In genomic region chr11:120889216-120889615, GRCm38 (mm10) we compare ENCODE assay signal across 25 mouse cellular contexts. TPM values are rescaled to one million over a fixed set of nuclear protein-coding genes. Genes with fewer than 3 reads are reported as not detected.
DNase-seq lines count a peak whose midpoint lies in the region; ATAC-seq and TF ChIP-seq lines count a peak whose summit lies in the region.
"Had no signal": no experiment of that assay in that cellular context is flagged by ENCODE, and none has a peak within 500 bp of the region (broad histone marks: within the 10 kb centered on the region; RNA-seq: fewer than 3 reads in every experiment).

No protein-coding gene starts in this region.

- H3K4me1 ChIP-seq in embryonic facial prominence, embryonic 15.5 days, result no peaks in the 10 kb centered on the region
- H3K4me1 ChIP-seq in embryonic facial prominence, embryonic 10.5 days, result no peaks in the 10 kb centered on the region
- H3K4me1 ChIP-seq in lung, embryonic 15.5 days, result peaks cover 16% of the 10 kb centered on the region; the same call in 1 of the 2 replicates
- no peaks in the 10 kb centered on the region for H3K4me1 ChIP-seq in forebrain, embryonic 12.5 days
- H3K4me1 ChIP-seq: forebrain, embryonic 10.5 days; heart, embryonic 13.5 days; kidney, embryonic 15.5 days; limb, embryonic 10.5 days; liver, embryonic 15.5 days; midbrain, embryonic 13.5 days; neural tube, embryonic 12.5 days had no signal

- peaks cover 57% of the 10 kb centered on the region for H3K36me3 ChIP-seq in embryonic facial prominence, embryonic 15.5 days
- peaks cover 86% of the 10 kb centered on the region for H3K36me3 ChIP-seq in embryonic facial prominence, embryonic 10.5 days (replicated peaks)
- H3K36me3 ChIP-seq in lung, embryonic 15.5 days, result peaks cover 21% of the 10 kb centered on the region
- peaks cover 64% of the 10 kb centered on the region for H3K36me3 ChIP-seq in forebrain, embryonic 12.5 days (replicated peaks)

- 73% methylated on average over 3 of the region's 3 CpGs for WGBS in embryonic facial prominence, embryonic 15.5 days
- 87% methylated on average over 3 of the region's 3 CpGs for WGBS in embryonic facial prominence, embryonic 10.5 days
- 45% methylated on average over 3 of the region's 3 CpGs for WGBS in lung, embryonic 15.5 days
- 87% methylated on average over 3 of the region's 3 CpGs for WGBS in forebrain, embryonic 12.5 days

- H3K27ac ChIP-seq in embryonic facial prominence, embryonic 15.5 days (replicated peaks), result no peak overlapping the region
- no peak overlapping the region for H3K27ac ChIP-seq in embryonic facial prominence, embryonic 10.5 days (replicated peaks)
- peak overlapping the region; percentile 73 for H3K27ac ChIP-seq in lung, embryonic 15.5 days
- H3K27ac ChIP-seq in forebrain, embryonic 12.5 days, result no peak overlapping the region
- H3K27ac ChIP-seq: forebrain, embryonic 10.5 days; heart, adult 2 months; heart, embryonic 13.5 days; hindbrain, postnatal 0 days; kidney, embryonic 15.5 days; limb, embryonic 10.5 days; liver, embryonic 15.5 days; midbrain, embryonic 13.5 days; neural tube, embryonic 12.5 days had no signal

- H3K9ac ChIP-seq in embryonic facial prominence, embryonic 15.5 days, result no peak overlapping the region
- no peak overlapping the region for H3K9ac ChIP-seq in lung, embryonic 15.5 days
- no peak overlapping the region for H3K9ac ChIP-seq in forebrain, embryonic 12.5 days
- H3K9ac ChIP-seq: forebrain, postnatal 0 days; heart, embryonic 13.5 days; kidney, embryonic 15.5 days; liver, embryonic 15.5 days; midbrain, embryonic 13.5 days; neural tube, embryonic 12.5 days had no signal

- H3K4me3 ChIP-seq in embryonic facial prominence, embryonic 15.5 days (replicated peaks), result no peak overlapping the region
- no peak overlapping the region for H3K4me3 ChIP-seq in embryonic facial prominence, embryonic 10.5 days
- H3K4me3 ChIP-seq in lung, embryonic 15.5 days, result no peak overlapping the region
- no peak overlapping the region for H3K4me3 ChIP-seq in forebrain, embryonic 12.5 days (replicated peaks)
- H3K4me3 ChIP-seq: forebrain, embryonic 10.5 days; heart, adult 2 months; heart, embryonic 13.5 days; kidney, embryonic 15.5 days; limb, embryonic 10.5 days; liver, embryonic 15.5 days; midbrain, embryonic 13.5 days; neural tube, embryonic 12.5 days had no signal

- ATAC-seq in embryonic facial prominence, embryonic 15.5 days (ENCODE audit: insufficient number of reproducible peaks, low FRiP score, low TSS enrichment, low read depth), result 0 out of 2 replicates have a peak, but pooled peaks have one; percentile 47
- peak; percentile 84 for ATAC-seq in lung, embryonic 15.5 days (ENCODE audit: borderline replicate concordance, extremely low read depth, low FRiP score, low TSS enrichment)
- no peak for ATAC-seq in erythroid progenitor cell, adult 5-6 weeks (replicated peaks; ENCODE audit: low FRiP score, poor library complexity, severe bottlenecking)
- no peak for ATAC-seq in forebrain, embryonic 12.5 days (ENCODE audit: low FRiP score)
- ATAC-seq: forebrain, postnatal 0 days; hindbrain, postnatal 0 days; intestine, embryonic 16.5 days; midbrain, embryonic 13.5 days had no signal

- no peaks in the 10 kb centered on the region for H3K9me3 ChIP-seq in embryonic facial prominence, embryonic 15.5 days (replicated peaks)
- peaks cover 9% of the 10 kb centered on the region; the same call in 1 of the 2 replicates for H3K9me3 ChIP-seq in embryonic facial prominence, embryonic 10.5 days
- no peaks in the 10 kb centered on the region for H3K9me3 ChIP-seq in lung, embryonic 15.5 days
- H3K9me3 ChIP-seq in forebrain, embryonic 12.5 days, result peaks cover 3% of the 10 kb centered on the region; the same call in 1 of the 2 replicates
- H3K9me3 ChIP-seq: limb, embryonic 10.5 days; liver, embryonic 15.5 days; midbrain, embryonic 13.5 days; neural tube, embryonic 12.5 days had no signal

- H3K4me2 ChIP-seq in embryonic facial prominence, embryonic 15.5 days (replicated peaks), result no peak overlapping the region
- H3K4me2 ChIP-seq in lung, embryonic 15.5 days, result no peak overlapping the region
- no peak overlapping the region for H3K4me2 ChIP-seq in forebrain, embryonic 12.5 days
- H3K4me2 ChIP-seq: heart, embryonic 13.5 days; kidney, embryonic 15.5 days; liver, embryonic 15.5 days; midbrain, embryonic 13.5 days; neural tube, embryonic 12.5 days had no signal

- H3K27me3 ChIP-seq in embryonic facial prominence, embryonic 15.5 days, result no peaks in the 10 kb centered on the region
- H3K27me3 ChIP-seq in embryonic facial prominence, embryonic 10.5 days (replicated peaks; ENCODE audit: low read depth, poor library complexity, severe bottlenecking), result no peaks in the 10 kb centered on the region
- no peaks in the 10 kb centered on the region for H3K27me3 ChIP-seq in lung, embryonic 15.5 days
- H3K27me3 ChIP-seq in forebrain, embryonic 12.5 days, result no peaks in the 10 kb centered on the region
- H3K27me3 ChIP-seq: heart, embryonic 13.5 days; kidney, embryonic 15.5 days; liver, embryonic 15.5 days; midbrain, embryonic 13.5 days; neural tube, embryonic 12.5 days had no signal

- TF ChIP-seq POLR2A in brain, embryonic 14.5 days (IDR thresholded peaks at IDR 0.05; ENCODE audit: borderline replicate concordance, extremely low read depth, insufficient read depth, insufficient read length, poor library complexity, severe bottlenecking), result no peak

- no peak for TF ChIP-seq CTCF in brain, embryonic 14.5 days (IDR thresholded peaks at IDR 0.05; ENCODE audit: borderline replicate concordance, extremely low read depth, insufficient read depth, insufficient read length)

- no peak for DNase-seq in embryonic facial prominence, embryonic 10.5 days (ENCODE audit: low spot score)
- peak; percentile 1 for DNase-seq in brain, embryonic 14.5 days (ENCODE audit: low read depth)
- DNase-seq in lung, postnatal 36 days, result peak; percentile 89
- no peak for DNase-seq in urinary bladder, adult 18-20 months (ENCODE audit: low spot score in 2 of 2)
- DNase-seq: adrenal gland, postnatal 36 days; cerebellum, adult 11 months; cerebellum, postnatal 25 days; embryo, embryonic 11 days; forebrain, postnatal 0 days; heart, adult 2 months; heart, postnatal 14 days; liver had no signal

RNA-seq across cellular contexts. Expression of gene Ccdc57, which starts 43.5 kb away (rescaled TPM):
- polyA plus RNA-seq in embryonic facial prominence, embryonic 15.5 days (2015; fragmentation: Nextera tagmentation; extraction: Ambion mirVana), result 6.2 and 7.4 TPM in 2 replicates
- polyA plus RNA-seq in embryonic facial prominence, embryonic 10.5 days (2016; fragmentation: Nextera tagmentation; extraction: Ambion mirVana), result 6.5 and 6.8 TPM in 2 replicates
- polyA plus RNA-seq in brain, embryonic 14.5 days (2012; rRNA removed), result 5.6 and 7.2 TPM in 2 replicates
- 6.6 and 6.8 TPM in 2 replicates for polyA plus RNA-seq in lung, embryonic 15.5 days (2015; fragmentation: Nextera tagmentation; extraction: Ambion mirVana)
- 6.7 and 11.2 TPM in 2 replicates for total RNA-seq in erythroid progenitor cell, adult 5-6 weeks (2015; ENCODE audit: low replicate concordance)
- 12.1 and 13.5 TPM in 2 replicates for total RNA-seq in erythroid progenitor cell, adult 5-6 weeks (2017; ENCODE audit: low replicate concordance)
- polyA plus RNA-seq in forebrain, embryonic 12.5 days (2016; fragmentation: Nextera tagmentation; extraction: Ambion mirVana), result 6.7 and 8.8 TPM in 2 replicates

RNA-seq across cellular contexts. Expression of gene Slc16a3, which starts 59.1 kb away (rescaled TPM):
- polyA plus RNA-seq in embryonic facial prominence, embryonic 15.5 days (2015; fragmentation: Nextera tagmentation; extraction: Ambion mirVana), result 67.2 and 72.2 TPM in 2 replicates
- polyA plus RNA-seq in embryonic facial prominence, embryonic 10.5 days (2016; fragmentation: Nextera tagmentation; extraction: Ambion mirVana), result 131 and 182 TPM in 2 replicates
- 9.4 and 10.9 TPM in 2 replicates for polyA plus RNA-seq in brain, embryonic 14.5 days (2012; rRNA removed)
- polyA plus RNA-seq in lung, embryonic 15.5 days (2015; fragmentation: Nextera tagmentation; extraction: Ambion mirVana), result 67.1 and 73.0 TPM in 2 replicates
- 4.7 and 5.4 TPM in 2 replicates for total RNA-seq in erythroid progenitor cell, adult 5-6 weeks (2015; ENCODE audit: low replicate concordance)
- 0.98 and 3.3 TPM in 2 replicates for total RNA-seq in erythroid progenitor cell, adult 5-6 weeks (2017; ENCODE audit: low replicate concordance)
- polyA plus RNA-seq in forebrain, embryonic 12.5 days (2016; fragmentation: Nextera tagmentation; extraction: Ambion mirVana), result 34.2 and 36.4 TPM in 2 replicates

Comparison
In these comparisons a context has a peak if more than half of its experiments do, and no peak if none do; other contexts are left out.
1. ATAC-seq: peak in embryonic facial prominence, embryonic 15.5 days (single experiment) and lung, embryonic 15.5 days (single experiment); none in erythroid progenitor cell, adult 5-6 weeks (single experiment) and forebrain, embryonic 12.5 days (single experiment).
2. DNase-seq: peak in brain, embryonic 14.5 days (single experiment) and lung, postnatal 36 days (single experiment); none in embryonic facial prominence, embryonic 10.5 days (single experiment) and urinary bladder, adult 18-20 months (0 of 2).